Mouse (Mus musculus): ENCODE results near the gene Tomt. TPM values are rescaled to one million over a fixed set of nuclear protein-coding genes. Genes with fewer than 3 reads are reported as not detected.

Tomt gene
- polyA plus RNA-seq, 2 experiments: 0.18 to 0.29 TPM

- peaks cover 9% of the 10 kb centered on the region; the same call in 1 of the 2 replicates for H3K36me3 ChIP-seq (ENCODE audit: control insufficient read depth, insufficient read depth, low read length)
- H3K27ac ChIP-seq (replicated peaks; ENCODE audit: low read depth, low read length): peak overlapping the region; percentile 87
- peak; percentile 48; the same call in 1 of the 2 replicates for TF ChIP-seq POLR2A (IDR thresholded peaks at IDR 0.05; ENCODE audit: borderline replicate concordance, extremely low read depth, insufficient read depth, insufficient read length)
- ATAC-seq (ENCODE audit: low FRiP score, low read depth) (peak; percentile 99), DNase-seq (ENCODE audit: low spot score) (peak; percentile 99)
- peak overlapping the region; percentile 55 for H3K4me2 ChIP-seq (replicated peaks; ENCODE audit: low read depth, low read length, severe bottlenecking)
- peak overlapping the region; percentile 55 for H3K9ac ChIP-seq (ENCODE audit: low read depth, low read length, severe bottlenecking)
- no peaks in the 10 kb centered on the region for H3K9me3 ChIP-seq (ENCODE audit: control insufficient read depth, low read length)
- H3K4me3 ChIP-seq (replicated peaks; ENCODE audit: low read length): peak overlapping the region; percentile 59
- peaks cover 3% of the 10 kb centered on the region; the same call in 1 of the 2 replicates for H3K4me1 ChIP-seq (ENCODE audit: control insufficient read depth, insufficient read depth, low read length)
- no peaks in the 10 kb centered on the region for H3K27me3 ChIP-seq (ENCODE audit: control insufficient read depth, insufficient read depth, low read length)
- under 1% methylated on average over 55 of the region's 57 CpGs for WGBS
Observed at GRCm38 (mm10) chr7:101896104-101897066, 9.8 kb downstream of the Tomt start.

GRCm38 (mm10) chr7:101895695-101896094 lies 10.5 kb downstream of the Tomt start:
- Histone ChIP-seq H3K27me3 (ENCODE audit: control insufficient read depth, insufficient read depth, low read length) (no peaks in the 10 kb centered on the region), H3K4me1 (ENCODE audit: control insufficient read depth, insufficient read depth, low read length) (peaks cover 3% of the 10 kb centered on the region; the same call in 1 of the 2 replicates), H3K4me2 (replicated peaks; ENCODE audit: low read depth, low read length, severe bottlenecking) (peak overlapping the region; percentile 35), H3K36me3 (ENCODE audit: control insufficient read depth, insufficient read depth, low read length) (peaks cover 9% of the 10 kb centered on the region; the same call in 1 of the 2 replicates), H3K9ac (ENCODE audit: low read depth, low read length, severe bottlenecking) (peak overlapping the region; percentile 46), H3K4me3 (replicated peaks; ENCODE audit: low read length) (peak overlapping the region; percentile 59), H3K27ac (replicated peaks; ENCODE audit: low read depth, low read length) (peak overlapping the region; percentile 87; the same call in 1 of the 2 replicates), H3K9me3 (ENCODE audit: control insufficient read depth, low read length) (no peaks in the 10 kb centered on the region)
- DNase-seq (ENCODE audit: low spot score): no peak
- 37% methylated on average over 9 of the region's 9 CpGs for WGBS
- ATAC-seq (ENCODE audit: low FRiP score, low read depth): no peak
- TF ChIP-seq POLR2A (IDR thresholded peaks at IDR 0.05; ENCODE audit: borderline replicate concordance, extremely low read depth, insufficient read depth, insufficient read length): 0 out of 2 replicates have a peak, but pooled peaks have one; percentile 42

GRCm38 (mm10) chr7:101888460-101888859 lies 17.7 kb downstream of the Tomt start:
- TF ChIP-seq POLR2A (IDR thresholded peaks at IDR 0.05; ENCODE audit: borderline replicate concordance, extremely low read depth, insufficient read depth, insufficient read length): no peak
- H3K9ac ChIP-seq (ENCODE audit: low read depth, low read length, severe bottlenecking): no peak overlapping the region
- no peak for ATAC-seq (ENCODE audit: low FRiP score, low read depth)
- H3K27me3 ChIP-seq (ENCODE audit: control insufficient read depth, insufficient read depth, low read length): no peaks in the 10 kb centered on the region
- no peaks in the 10 kb centered on the region for H3K36me3 ChIP-seq (ENCODE audit: control insufficient read depth, insufficient read depth, low read length)
- WGBS: 84% methylated on average over 4 of the region's 4 CpGs
- no peaks in the 10 kb centered on the region for H3K4me1 ChIP-seq (ENCODE audit: control insufficient read depth, insufficient read depth, low read length)
- H3K4me2 ChIP-seq (replicated peaks; ENCODE audit: low read depth, low read length, severe bottlenecking): no peak overlapping the region
- H3K4me3 ChIP-seq (replicated peaks; ENCODE audit: low read length): no peak overlapping the region
- no peaks in the 10 kb centered on the region for H3K9me3 ChIP-seq (ENCODE audit: control insufficient read depth, low read length)
- H3K27ac ChIP-seq (replicated peaks; ENCODE audit: low read depth, low read length): no peak overlapping the region
- DNase-seq (ENCODE audit: low spot score): no peak

- H3K27me3 ChIP-seq (ENCODE audit: control insufficient read depth, insufficient read depth, low read length): no peaks in the 10 kb centered on the region
- H3K9ac ChIP-seq (ENCODE audit: low read depth, low read length, severe bottlenecking): no peak overlapping the region
- no peaks in the 10 kb centered on the region for H3K9me3 ChIP-seq (ENCODE audit: control insufficient read depth, low read length)
- DNase-seq (ENCODE audit: low spot score): no peak
- H3K36me3 ChIP-seq (ENCODE audit: control insufficient read depth, insufficient read depth, low read length): no peaks in the 10 kb centered on the region
- no peak for TF ChIP-seq POLR2A (IDR thresholded peaks at IDR 0.05; ENCODE audit: borderline replicate concordance, extremely low read depth, insufficient read depth, insufficient read length)
- H3K4me3 ChIP-seq (replicated peaks; ENCODE audit: low read length): no peak overlapping the region
- no peak overlapping the region for H3K4me2 ChIP-seq (replicated peaks; ENCODE audit: low read depth, low read length, severe bottlenecking)
- H3K27ac ChIP-seq (replicated peaks; ENCODE audit: low read depth, low read length): no peak overlapping the region
- no peak for ATAC-seq (ENCODE audit: low FRiP score, low read depth)
- 82% methylated on average over 6 of the region's 6 CpGs for WGBS
- H3K4me1 ChIP-seq (ENCODE audit: control insufficient read depth, insufficient read depth, low read length): no peaks in the 10 kb centered on the region
Observed at GRCm38 (mm10) chr7:101886274-101886673, 19.9 kb downstream of the Tomt start.

GRCm38 (mm10) chr7:101884160-101884559 lies 22.0 kb downstream of the Tomt start:
- H3K9me3 ChIP-seq (ENCODE audit: control insufficient read depth, low read length): no peaks in the 10 kb centered on the region
- ATAC-seq (ENCODE audit: low FRiP score, low read depth) (no peak), DNase-seq (ENCODE audit: low spot score) (no peak)
- H3K4me3 ChIP-seq (replicated peaks; ENCODE audit: low read length): no peak overlapping the region
- no peak for TF ChIP-seq POLR2A (IDR thresholded peaks at IDR 0.05; ENCODE audit: borderline replicate concordance, extremely low read depth, insufficient read depth, insufficient read length)
- no peak overlapping the region for H3K9ac ChIP-seq (ENCODE audit: low read depth, low read length, severe bottlenecking)
- no peak overlapping the region for H3K4me2 ChIP-seq (replicated peaks; ENCODE audit: low read depth, low read length, severe bottlenecking)
- no peak overlapping the region for H3K27ac ChIP-seq (replicated peaks; ENCODE audit: low read depth, low read length)
- no peaks in the 10 kb centered on the region for H3K36me3 ChIP-seq (ENCODE audit: control insufficient read depth, insufficient read depth, low read length)
- no peaks in the 10 kb centered on the region for H3K4me1 ChIP-seq (ENCODE audit: control insufficient read depth, insufficient read depth, low read length)
- H3K27me3 ChIP-seq (ENCODE audit: control insufficient read depth, insufficient read depth, low read length): no peaks in the 10 kb centered on the region
- 80% methylated on average over 4 of the region's 4 CpGs for WGBS
